Mouse (Mus musculus): ENCODE results near the gene Faf1.

The Faf1 gene

GRCm38 (mm10) chr4:109904487-109904886 lies 228.1 kb downstream of the Faf1 start:
- in situ Hi-C loops (cut with MboI, MseI): no loop called here

- in situ Hi-C loops (cut with MboI, MseI): no loop called here
Measured at GRCm38 (mm10) chr4:109929058-109929457, 252.7 kb downstream of the Faf1 start.

GRCm38 (mm10) chr4:109930445-109930844 lies 254.1 kb downstream of the Faf1 start:
- in situ Hi-C loops (cut with MboI, MseI): no loop called here

GRCm38 (mm10) chr4:109930935-109931334 lies 254.5 kb downstream of the Faf1 start:
- in situ Hi-C loops (cut with MboI, MseI): no loop called here

- in situ Hi-C loops (cut with MboI, MseI): no loop called here
Measured at GRCm38 (mm10) chr4:109936557-109936956, 260.2 kb downstream of the Faf1 start.

- in situ Hi-C loops (cut with MboI, MseI): no loop called here
Measured at GRCm38 (mm10) chr4:109939291-109939690, 262.9 kb downstream of the Faf1 start.

GRCm38 (mm10) chr4:109945554-109945953 lies 269.2 kb downstream of the Faf1 start:
- in situ Hi-C loops (cut with MboI, MseI): no loop called here

- in situ Hi-C loops (cut with MboI, MseI): no loop called here
Measured at GRCm38 (mm10) chr4:109949307-109949706, 272.9 kb downstream of the Faf1 start.

- in situ Hi-C loops (cut with MboI, MseI): loop anchor here (10.0 kb wide), 1 partner anchor 61 kb away; no protein-coding TSS in a partner anchor
Measured at GRCm38 (mm10) chr4:109953509-109953908, 277.1 kb downstream of the Faf1 start.

- in situ Hi-C loops (cut with MboI, MseI): no loop called here
Measured at GRCm38 (mm10) chr4:109960201-109960935, 284.0 kb downstream of the Faf1 start.

- in situ Hi-C loops (cut with MboI, MseI): no loop called here
Measured at GRCm38 (mm10) chr4:109963570-109964279, 287.3 kb downstream of the Faf1 start.

- in situ Hi-C loops (cut with MboI, MseI): no loop called here
Measured at GRCm38 (mm10) chr4:109969561-109969960, 293.2 kb downstream of the Faf1 start.

- in situ Hi-C loops (cut with MboI, MseI): no loop called here
Measured at GRCm38 (mm10) chr4:109973991-109974654, 297.7 kb downstream of the Faf1 start.

GRCm38 (mm10) chr4:109974655-109975380 lies 298.4 kb downstream of the Faf1 start:
- in situ Hi-C loops (cut with MboI, MseI): no loop called here

- in situ Hi-C loops (cut with MboI, MseI): no loop called here
Measured at GRCm38 (mm10) chr4:109975381-109976240, 299.2 kb downstream of the Faf1 start.

GRCm38 (mm10) chr4:109976273-109977147 lies 300.1 kb downstream of the Faf1 start:
- in situ Hi-C loops (cut with MboI, MseI): no loop called here

GRCm38 (mm10) chr4:109977148-109978067 lies 301.0 kb downstream of the Faf1 start, which contains the start of gene Dmrta2:
Gene Dmrta2 (plus strand): TSS chr4:109978053.
- in situ Hi-C loops (cut with MboI, MseI): no loop called here

GRCm38 (mm10) chr4:109978068-109978857 lies 301.9 kb downstream of the Faf1 start:
- in situ Hi-C loops (cut with MboI, MseI): no loop called here

Data from T-helper 1 cell (primary cell).